Mouse (Mus musculus) splenic B cell, adult 2 months (primary cell): ENCODE measurements around the gene Muc2.
"Not testable (repeated sequence)": the region's sequence is repeated elsewhere in the genome, so short reads cannot be mapped to it uniquely, and the experiment has no call there.

Source experiments
- DNase-seq: peaks from one replicate; pipeline ENCODE4 v3.0.0-alpha.2; 2011; ENCODE audit warnings: low read depth, low spot score
- H3K27me3 ChIP-seq: 2 replicates; pipeline ENCODE4 v1.6.1; 2012; ENCODE audit warnings: mild to moderate bottlenecking, low read length, moderate library complexity, mixed read lengths; ENCODE audit not compliant: control insufficient read depth, poor library complexity, insufficient read depth, severe bottlenecking
- H3K36me3 ChIP-seq: 2 replicates; pipeline ENCODE4 v1.6.1; 2012; ENCODE audit warnings: mild to moderate bottlenecking, low read length, moderate library complexity, mixed read lengths; ENCODE audit not compliant: control insufficient read depth, poor library complexity, insufficient read depth, severe bottlenecking

Gene Muc2

DNA sequence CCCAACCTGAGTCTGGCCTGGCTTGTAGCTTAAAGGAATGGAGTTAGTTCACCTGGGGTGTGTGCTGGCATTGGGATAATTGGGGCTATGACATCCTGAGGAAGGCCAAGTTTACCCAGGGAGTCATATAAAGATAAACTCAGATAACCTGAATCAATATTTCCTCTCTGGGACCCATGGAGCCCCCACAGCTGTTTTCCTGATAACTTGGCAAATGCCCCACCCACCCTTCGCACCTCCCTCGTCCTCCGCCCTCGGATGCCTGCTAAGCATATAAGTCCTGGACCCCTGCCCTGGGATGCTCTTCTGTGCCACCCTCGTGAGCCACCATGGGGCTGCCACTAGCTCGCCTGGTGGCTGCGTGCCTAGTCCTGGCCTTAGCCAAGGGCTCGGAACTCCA is at the start of gene Muc2:
Gene Muc2, plus strand, starts transcription at position 301 of the 400 bp plus-strand sequence.
- Histone ChIP-seq H3K27me3 (no peaks in the 10 kb centered on the region), H3K36me3 (no peaks in the 10 kb centered on the region)
- no peak for DNase-seq

DNA sequence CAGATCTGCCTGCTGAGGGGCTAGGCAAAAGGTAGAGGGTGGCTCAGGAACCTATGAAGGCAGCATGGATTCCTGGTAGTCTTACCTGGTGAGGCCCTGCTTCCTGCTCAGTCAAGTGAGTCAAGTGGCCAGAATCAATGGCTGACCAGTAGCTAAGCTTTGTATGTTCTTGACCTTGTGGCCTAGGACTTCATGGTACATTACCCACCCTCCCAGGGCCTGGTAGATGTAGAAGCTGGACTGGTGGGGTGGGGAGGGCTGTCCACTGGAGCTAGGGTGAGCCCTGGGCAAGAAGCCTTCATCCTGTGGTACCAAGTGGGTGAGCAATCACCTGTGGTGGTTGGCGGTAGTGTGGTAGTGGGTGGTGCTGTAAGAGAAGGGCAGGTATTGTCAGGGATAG is 47.8 kb upstream of the Muc2 start:
- H3K36me3 ChIP-seq, result no peaks in the 10 kb centered on the region
- no peaks in the 10 kb centered on the region for H3K27me3 ChIP-seq
- no peak for DNase-seq

DNA sequence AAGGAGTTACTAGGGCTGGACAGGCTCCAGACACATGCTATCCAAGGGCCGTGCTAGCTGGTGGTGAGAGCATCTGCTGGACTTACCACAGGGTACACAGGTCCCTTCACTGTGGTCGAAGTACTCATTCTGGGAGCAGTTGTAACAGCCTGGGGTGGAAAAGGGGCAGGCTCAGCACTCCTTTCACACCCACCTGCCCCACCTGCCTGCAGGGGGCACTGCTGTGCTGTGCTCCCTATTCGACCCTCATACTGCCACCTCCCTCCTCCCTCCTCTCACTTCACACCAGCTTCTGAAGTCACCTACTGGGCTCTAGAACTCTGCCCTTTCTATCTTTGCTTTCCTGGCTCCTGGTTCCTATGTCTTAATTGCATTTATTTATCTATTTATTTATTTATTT is 47.0 kb upstream of the Muc2 start:
- H3K36me3 ChIP-seq, result no peaks in the 10 kb centered on the region
- DNase-seq, result peak; percentile 41
- no peaks in the 10 kb centered on the region for H3K27me3 ChIP-seq

DNA sequence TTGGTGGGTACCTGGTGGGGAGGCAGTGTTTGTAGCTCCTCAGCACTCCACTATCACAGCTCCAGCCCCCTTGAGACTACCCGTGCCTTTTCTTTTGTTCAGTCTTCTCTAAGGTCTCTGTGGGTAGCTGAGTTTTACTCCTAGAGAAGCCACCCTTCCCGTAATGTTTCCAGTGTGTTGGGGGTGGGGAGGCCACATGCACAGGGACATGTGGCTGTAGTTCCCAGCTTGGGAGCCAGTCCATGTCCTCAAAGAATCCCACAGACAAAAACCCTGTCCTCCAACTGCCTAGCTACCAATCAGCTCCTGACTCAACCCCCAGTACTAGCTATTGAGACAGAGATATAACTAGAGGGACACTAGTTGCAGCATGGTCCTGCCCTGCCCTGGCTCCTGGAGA is 43.1 kb upstream of the Muc2 start:
- no peaks in the 10 kb centered on the region for H3K27me3 ChIP-seq
- no peaks in the 10 kb centered on the region for H3K36me3 ChIP-seq
- DNase-seq, result no peak

DNA sequence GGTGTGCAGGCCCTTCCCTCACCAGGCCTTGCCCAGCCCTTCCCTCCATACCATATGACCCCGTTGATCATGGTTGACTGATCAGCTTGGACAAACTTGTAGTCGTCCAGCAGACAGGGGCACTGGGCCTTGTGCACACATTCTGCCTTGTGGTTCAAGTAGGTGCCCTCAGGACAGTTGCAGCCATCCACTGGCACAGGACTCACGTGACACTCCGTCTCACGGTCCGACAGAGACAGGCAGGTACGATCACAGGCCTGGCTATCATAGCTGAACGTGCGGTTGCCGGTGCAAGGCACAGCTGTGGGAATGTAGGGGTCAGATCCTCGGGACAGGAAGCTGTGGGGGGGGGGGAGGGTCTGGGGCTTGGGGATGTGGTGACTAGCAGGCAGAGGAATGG is 42.3 kb upstream of the Muc2 start:
- DNase-seq, result no peak
- Histone ChIP-seq H3K36me3 (no peaks in the 10 kb centered on the region), H3K27me3 (no peaks in the 10 kb centered on the region)

DNA sequence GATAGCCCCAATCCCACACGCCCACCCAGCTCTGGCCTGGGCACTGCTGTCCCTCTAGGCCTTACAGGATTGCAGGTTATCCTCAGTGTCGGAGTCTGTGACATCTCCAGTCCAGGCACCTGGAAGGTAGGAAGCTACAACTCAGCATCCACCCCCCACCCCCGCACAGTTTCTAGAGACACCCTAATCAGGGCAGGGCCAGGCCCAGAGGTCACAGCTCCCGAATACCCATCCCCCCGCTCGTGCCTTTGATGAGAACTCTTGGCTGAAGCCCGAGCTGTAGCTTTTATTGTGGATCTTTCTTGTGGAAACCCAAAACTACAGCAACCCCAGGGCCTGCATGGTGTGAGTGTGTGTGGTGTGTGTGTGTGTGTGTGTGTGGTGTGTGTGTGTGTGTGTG is 37.9 kb upstream of the Muc2 start:
- DNase-seq, result no peak
- H3K36me3 ChIP-seq, result no peaks in the 10 kb centered on the region

DNA sequence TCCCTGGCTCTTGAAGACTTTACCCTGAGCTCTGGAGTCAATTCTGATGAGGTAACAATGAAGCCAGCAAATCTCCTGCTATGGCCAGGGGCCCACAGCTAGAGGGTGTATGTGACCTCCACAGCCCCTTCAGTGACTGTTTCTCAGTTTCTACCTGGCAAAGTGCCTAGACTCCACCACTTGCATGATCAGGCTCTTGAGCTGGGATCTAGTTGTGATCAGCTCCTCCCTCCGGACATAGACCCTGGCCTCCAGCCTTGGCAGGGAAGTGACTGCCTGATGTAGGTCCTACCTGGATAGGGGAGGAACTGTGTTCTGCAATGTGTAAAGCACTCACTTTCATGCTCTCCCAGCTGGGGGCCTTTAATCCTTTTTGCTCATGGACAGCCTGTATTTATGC is 29.8 kb upstream of the Muc2 start:
- no peak for DNase-seq
- Histone ChIP-seq H3K36me3 (no peaks in the 10 kb centered on the region), H3K27me3 (no peaks in the 10 kb centered on the region)

More for the DNA sequence above, 37.9 kb upstream of the Muc2 start:
- H3K27me3 ChIP-seq, result no peaks in the 10 kb centered on the region

DNA sequence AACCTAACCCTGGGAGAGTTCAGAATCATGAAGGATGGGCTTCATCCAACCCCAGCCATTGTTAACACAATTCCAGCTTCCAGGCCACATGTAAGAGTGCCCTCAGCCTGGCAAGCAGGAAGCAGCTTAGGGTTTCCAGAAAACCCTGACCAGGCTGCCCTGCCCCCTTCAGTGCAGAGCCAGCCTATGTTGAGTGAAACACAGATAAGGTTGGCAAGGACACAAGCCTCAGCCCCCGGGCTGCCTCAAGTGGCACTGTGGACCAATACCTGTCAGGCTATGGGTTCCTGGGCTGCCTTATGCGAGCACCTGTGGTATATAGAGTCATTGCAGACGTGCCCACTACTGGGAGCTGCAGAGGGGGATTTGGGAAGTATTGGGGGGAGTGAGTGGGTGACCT is 28.7 kb upstream of the Muc2 start:
- no peak for DNase-seq
- Histone ChIP-seq H3K27me3 (no peaks in the 10 kb centered on the region), H3K36me3 (no peaks in the 10 kb centered on the region)

DNA sequence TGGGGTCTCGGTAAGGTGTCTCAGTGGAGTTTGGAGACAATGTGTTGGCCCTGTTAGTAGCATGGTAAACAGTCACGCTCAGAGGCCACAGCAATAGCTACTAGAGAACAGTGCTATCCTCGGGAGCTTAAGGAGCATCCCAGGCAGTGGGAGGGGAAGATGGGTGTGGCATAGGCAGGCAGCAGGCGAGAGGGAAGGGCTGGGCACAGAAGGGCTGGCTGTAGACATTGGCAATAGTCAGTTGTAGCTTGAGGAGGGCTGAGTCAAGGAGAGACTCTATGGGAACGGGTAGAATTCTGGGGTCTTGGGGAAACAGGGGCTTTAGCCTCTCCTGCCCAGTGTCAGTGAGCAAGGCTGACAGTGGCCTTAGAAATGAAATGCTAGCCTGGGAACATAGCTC is 27.9 kb upstream of the Muc2 start:
- DNase-seq, result no peak
- Histone ChIP-seq H3K27me3 (no peaks in the 10 kb centered on the region), H3K36me3 (no peaks in the 10 kb centered on the region)

DNA sequence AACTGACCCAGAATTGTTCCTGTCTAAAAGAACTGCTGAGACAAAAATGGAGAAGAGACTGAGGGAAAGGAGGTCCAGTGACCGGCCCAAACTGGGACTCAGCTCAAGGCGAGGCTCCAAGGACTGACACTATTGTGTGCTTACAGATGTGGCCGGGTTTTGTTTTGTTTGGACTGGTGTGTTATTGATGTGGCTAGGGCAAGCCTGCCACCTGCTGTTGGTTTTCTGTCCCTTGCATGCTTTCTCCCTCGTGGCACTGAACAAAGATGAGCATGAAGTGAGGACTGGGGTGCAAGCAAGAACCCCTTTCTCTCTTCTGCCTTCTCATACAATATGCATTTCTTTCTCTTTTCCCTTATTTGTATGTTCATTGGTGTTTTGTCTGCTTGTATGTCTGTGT is 23.9 kb upstream of the Muc2 start:
- Histone ChIP-seq H3K27me3 (peaks cover 2% of the 10 kb centered on the region; the same call in 1 of the 2 replicates), H3K36me3 (no peaks in the 10 kb centered on the region)
- peak; percentile 63 for DNase-seq

DNA sequence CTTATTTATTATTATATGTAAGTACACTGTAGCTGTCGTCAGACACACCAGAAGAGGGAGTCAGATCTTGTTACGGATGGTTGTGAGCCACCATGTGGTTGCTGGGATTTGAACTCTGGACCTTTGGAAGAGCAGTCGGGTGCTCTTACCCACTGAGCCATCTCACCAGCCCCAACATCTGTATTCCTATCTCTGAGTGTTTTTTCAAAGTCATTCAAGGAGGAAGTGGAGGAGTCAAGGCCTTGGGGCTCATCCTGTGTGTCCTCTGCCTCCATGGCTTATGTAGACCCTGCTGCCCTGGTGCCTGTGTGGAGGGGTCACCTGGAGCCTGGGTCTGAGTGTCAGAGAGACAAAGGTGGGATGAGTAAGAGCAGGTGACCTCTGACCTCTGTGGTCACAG is 21.0 kb upstream of the Muc2 start:
- H3K36me3 ChIP-seq, H3K27me3 ChIP-seq, DNase-seq: not testable (repeated sequence)

DNA sequence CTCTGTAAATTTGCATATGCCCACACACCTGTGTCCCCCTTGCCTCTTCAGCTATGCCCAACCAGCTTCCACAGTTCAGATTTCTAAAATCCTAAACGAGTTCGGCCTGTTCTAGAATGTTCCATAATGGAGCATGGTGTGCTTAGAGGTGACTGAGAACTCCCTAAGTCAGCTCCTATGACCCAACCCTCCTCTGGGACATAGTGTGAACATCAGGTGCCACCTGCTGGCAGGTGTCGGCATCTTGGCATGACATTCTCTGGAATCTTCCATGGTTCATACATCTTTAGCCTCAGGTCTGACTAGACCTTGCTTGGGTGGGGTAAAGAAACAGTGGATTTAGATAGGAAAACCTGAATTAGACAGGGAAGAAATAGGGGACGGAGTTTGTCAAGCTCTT is 19.1 kb upstream of the Muc2 start:
- Histone ChIP-seq H3K36me3 (no peaks in the 10 kb centered on the region), H3K27me3 (peaks cover 2% of the 10 kb centered on the region; the same call in 1 of the 2 replicates)
- peak; percentile 54 for DNase-seq

DNA sequence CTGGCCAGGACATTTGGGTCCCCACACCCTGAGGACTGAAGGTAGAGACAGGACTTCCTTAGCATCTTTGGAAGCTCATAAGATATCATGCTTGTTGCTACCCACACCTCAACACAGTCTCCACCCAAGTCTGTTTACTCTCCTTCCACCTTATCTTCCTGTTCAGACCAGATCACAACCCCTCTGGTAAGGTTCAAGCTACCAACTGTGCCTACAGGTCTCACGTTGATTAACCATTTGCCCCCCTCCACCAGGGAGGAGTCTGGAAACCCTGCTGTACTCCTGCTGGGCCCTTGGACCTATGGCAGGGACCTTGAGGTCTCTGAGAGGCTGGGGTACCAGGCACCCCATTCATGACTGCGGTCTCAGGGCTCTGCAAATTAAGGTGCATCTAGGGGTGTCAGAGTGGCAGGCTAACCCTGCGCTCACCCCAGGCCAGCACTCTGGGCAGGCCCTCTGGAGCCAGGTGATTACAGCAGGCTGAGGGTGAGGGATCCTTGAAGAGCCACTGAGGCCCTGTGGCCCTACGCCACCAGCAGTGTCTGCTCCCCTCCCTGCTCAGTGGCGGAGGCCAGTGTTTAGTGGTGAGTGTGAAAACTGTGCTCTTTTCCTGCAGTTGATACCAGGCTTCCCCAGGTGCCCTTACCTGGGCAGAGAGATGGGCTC is 18.4 kb upstream of the Muc2 start:
- Histone ChIP-seq H3K27me3 (peaks cover 2% of the 10 kb centered on the region; the same call in 1 of the 2 replicates), H3K36me3 (no peaks in the 10 kb centered on the region)
- DNase-seq, result no peak

DNA sequence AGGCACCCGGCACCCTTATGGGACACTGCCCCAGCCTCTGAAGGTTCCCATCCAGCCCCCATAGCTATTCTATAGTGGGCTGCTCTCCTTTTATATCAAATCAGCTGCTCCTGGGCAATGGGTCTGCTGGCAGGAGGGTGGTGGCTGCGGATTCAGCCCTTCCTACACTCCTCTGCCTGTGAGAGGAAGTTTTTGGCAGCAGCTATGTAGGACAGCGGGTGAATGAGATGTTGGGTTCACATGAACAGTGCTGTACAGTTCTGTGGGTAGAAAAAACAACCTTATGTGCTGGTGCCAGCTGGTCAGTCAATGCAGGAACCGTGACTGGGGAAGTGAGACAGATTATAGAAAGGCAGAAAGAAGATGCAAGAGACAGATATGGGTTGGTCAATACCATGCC is 11.2 kb upstream of the Muc2 start:
- Histone ChIP-seq H3K36me3 (no peaks in the 10 kb centered on the region), H3K27me3 (no peaks in the 10 kb centered on the region)
- no peak for DNase-seq

DNA sequence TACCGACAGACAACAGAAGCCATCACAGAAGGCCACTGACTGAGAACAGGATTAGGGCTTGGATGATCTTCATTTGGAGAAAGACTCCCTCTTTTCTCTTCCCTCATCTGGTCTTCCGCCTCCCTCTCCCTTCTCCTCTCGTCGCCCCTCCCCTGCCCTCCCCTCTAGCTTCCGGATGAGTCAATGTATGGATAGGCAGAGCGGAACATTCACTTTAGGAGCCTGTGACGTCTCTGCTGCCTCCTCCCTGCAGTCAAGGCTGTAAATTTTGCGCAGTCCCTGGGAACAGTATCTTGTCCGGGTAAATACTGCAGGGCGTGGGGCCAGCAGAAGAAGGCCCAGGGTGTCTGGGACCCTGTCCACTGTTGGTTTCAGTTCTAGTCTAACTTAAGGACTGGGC is 2.8 kb upstream of the Muc2 start:
- no peaks in the 10 kb centered on the region for H3K36me3 ChIP-seq
- DNase-seq, result no peak
- H3K27me3 ChIP-seq, result no peaks in the 10 kb centered on the region

DNA sequence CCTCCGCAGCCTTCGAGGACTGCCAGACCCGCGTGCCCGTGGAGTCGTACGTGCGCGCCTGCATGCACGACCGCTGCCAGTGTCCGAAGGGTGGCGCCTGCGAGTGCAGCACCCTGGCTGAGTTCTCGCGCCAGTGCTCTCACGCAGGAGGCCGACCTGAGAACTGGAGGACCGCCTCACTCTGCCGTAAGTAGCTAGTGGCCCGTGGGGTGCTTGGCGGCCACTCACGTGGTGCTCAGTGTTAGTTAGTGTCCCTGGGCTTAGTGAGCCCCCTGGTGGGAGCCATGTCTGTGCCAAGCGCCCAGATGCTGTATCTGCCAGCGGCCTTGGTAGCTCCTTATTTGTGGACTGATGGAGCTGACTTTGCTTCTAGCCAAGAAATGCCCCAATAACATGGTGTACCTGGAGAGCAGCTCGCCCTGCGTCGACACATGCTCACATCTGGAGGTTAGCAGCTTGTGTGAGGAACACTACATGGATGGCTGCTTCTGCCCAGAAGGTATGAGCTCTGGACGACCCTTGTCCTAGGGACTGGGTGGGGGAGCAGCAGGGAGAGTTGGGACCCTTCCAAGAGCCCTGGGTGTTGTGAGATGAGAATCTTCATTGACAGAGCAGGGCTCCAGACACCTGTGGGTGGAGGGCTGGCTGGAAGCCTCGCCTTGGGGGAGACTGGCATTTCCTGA is 3.6 kb downstream of the Muc2 start:
- DNase-seq, result peak; percentile 11
- no peaks in the 10 kb centered on the region for H3K36me3 ChIP-seq

More for the DNA sequence above, 3.6 kb downstream of the Muc2 start:
- no peaks in the 10 kb centered on the region for H3K27me3 ChIP-seq
